8 mouse cellular contexts compared by ENCODE assay signal in the genomic region with DNA sequence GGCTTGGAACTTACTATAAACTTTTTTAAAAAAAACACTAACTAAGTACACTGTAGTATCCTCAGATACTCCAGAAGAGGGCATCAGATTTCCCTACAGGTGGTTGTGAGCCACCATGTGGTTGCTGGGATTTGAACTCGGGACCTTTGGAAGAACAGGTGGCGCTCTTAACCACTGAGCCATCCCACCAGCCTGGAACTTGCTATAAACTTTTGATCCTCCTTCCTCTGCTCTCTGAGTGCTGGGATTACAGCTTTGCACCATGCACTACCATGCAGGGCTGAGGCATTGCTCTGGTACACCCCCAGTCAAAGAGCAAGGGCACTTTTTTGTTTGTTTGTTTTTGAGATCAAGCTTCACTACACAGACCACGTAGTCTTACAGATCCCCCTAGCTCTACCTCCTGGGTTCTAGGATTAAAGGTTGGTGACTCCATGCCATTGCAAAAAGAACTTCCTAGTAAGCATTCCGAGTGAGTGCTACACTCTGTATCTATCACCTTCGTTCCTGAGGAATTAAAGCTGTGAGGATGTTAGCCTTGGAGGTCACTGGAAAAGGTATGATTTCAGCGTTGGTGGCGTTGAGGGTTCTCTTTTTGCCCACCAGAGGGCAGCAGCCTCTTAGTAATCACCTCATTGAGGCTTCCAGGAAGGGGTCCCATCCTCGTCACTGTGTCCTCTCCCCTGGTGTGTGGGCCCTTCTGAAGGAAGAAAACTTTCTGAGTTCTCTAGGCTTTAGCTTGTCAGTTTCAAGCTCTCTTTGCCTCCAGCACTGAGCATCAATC. TPM values are rescaled to one million over a fixed set of nuclear protein-coding genes. Genes with fewer than 3 reads are reported as not detected.
DNase-seq lines count a peak whose midpoint lies in the region; ATAC-seq lines count a peak whose summit lies in the region.

No protein-coding gene starts in this region.

- peak; percentile 37 for DNase-seq in liver
- DNase-seq in adrenal gland, postnatal 10 days: peak; percentile 75
- peak; percentile 75 for DNase-seq in embryonic facial prominence, embryonic 10.5 days (ENCODE audit: low spot score)
- DNase-seq in induced T-regulatory cell, adult 2 months (ENCODE audit: low read depth): peak; percentile 75
- DNase-seq in limb, embryonic 11.5 days (ENCODE audit: low spot score): peak; percentile 81
- DNase-seq in thymus, postnatal 0 days (ENCODE audit: low spot score): peak; percentile 54

- no peak for ATAC-seq in liver, embryonic 12.5 days
- ATAC-seq in limb, embryonic 11.5 days (ENCODE audit: insufficient number of reproducible peaks, low FRiP score, low TSS enrichment, low read depth): no peak
- 0 out of 2 replicates have a peak, but pooled peaks have one; percentile 56 for ATAC-seq in neural tube, embryonic 13.5 days (ENCODE audit: low read depth)

- no peak overlapping the region for H3K27ac ChIP-seq in liver, embryonic 12.5 days
- H3K27ac ChIP-seq in embryonic facial prominence, embryonic 10.5 days (replicated peaks): no peak overlapping the region
- no peak overlapping the region for H3K27ac ChIP-seq in limb, embryonic 11.5 days (replicated peaks; ENCODE audit: low read depth, low read length)
- H3K27ac ChIP-seq in neural tube, embryonic 13.5 days (replicated peaks): no peak overlapping the region

- no peak overlapping the region for H3K4me2 ChIP-seq in liver, embryonic 12.5 days
- no peak overlapping the region for H3K4me2 ChIP-seq in limb, embryonic 11.5 days (ENCODE audit: low read depth, severe bottlenecking)
- no peak overlapping the region for H3K4me2 ChIP-seq in neural tube, embryonic 13.5 days

- H3K4me1 ChIP-seq in liver, embryonic 12.5 days: no peaks in the 10 kb centered on the region
- H3K4me1 ChIP-seq in embryonic facial prominence, embryonic 10.5 days: peaks cover 18% of the 10 kb centered on the region
- H3K4me1 ChIP-seq in limb, embryonic 11.5 days (ENCODE audit: control insufficient read depth, insufficient read depth, low read length): peaks cover 5% of the 10 kb centered on the region; the same call in 1 of the 2 replicates
- peaks cover 13% of the 10 kb centered on the region for H3K4me1 ChIP-seq in neural tube, embryonic 13.5 days (replicated peaks)

- 27% methylated on average over 8 of the region's 8 CpGs for WGBS in liver, embryonic 12.5 days (ENCODE audit: insufficient replicate concordance)
- 30% methylated on average over 8 of the region's 8 CpGs for WGBS in embryonic facial prominence, embryonic 10.5 days
- WGBS in limb, embryonic 11.5 days: 34% methylated on average over 8 of the region's 8 CpGs
- WGBS in neural tube, embryonic 13.5 days: 31% methylated on average over 8 of the region's 8 CpGs

- H3K9me3 ChIP-seq in liver, embryonic 12.5 days (replicated peaks): no peaks in the 10 kb centered on the region
- no peaks in the 10 kb centered on the region for H3K9me3 ChIP-seq in embryonic facial prominence, embryonic 10.5 days
- no peaks in the 10 kb centered on the region for H3K9me3 ChIP-seq in limb, embryonic 11.5 days (ENCODE audit: control insufficient read depth, low read length)
- H3K9me3 ChIP-seq in neural tube, embryonic 13.5 days: no peaks in the 10 kb centered on the region

- H3K36me3 ChIP-seq in liver, embryonic 12.5 days: peaks cover 2% of the 10 kb centered on the region
- peaks cover 3% of the 10 kb centered on the region; the same call in 1 of the 2 replicates for H3K36me3 ChIP-seq in embryonic facial prominence, embryonic 10.5 days (replicated peaks)
- H3K36me3 ChIP-seq in limb, embryonic 11.5 days (ENCODE audit: control insufficient read depth, insufficient read depth, low read length): no peaks in the 10 kb centered on the region
- no peaks in the 10 kb centered on the region for H3K36me3 ChIP-seq in neural tube, embryonic 13.5 days

- peaks cover 7% of the 10 kb centered on the region; the same call in 1 of the 2 replicates for H3K27me3 ChIP-seq in liver, embryonic 12.5 days (replicated peaks)
- H3K27me3 ChIP-seq in embryonic facial prominence, embryonic 10.5 days (replicated peaks; ENCODE audit: low read depth, poor library complexity, severe bottlenecking): peaks cover 27% of the 10 kb centered on the region
- no peaks in the 10 kb centered on the region for H3K27me3 ChIP-seq in limb, embryonic 11.5 days (ENCODE audit: control insufficient read depth, insufficient read depth, low read length)
- peaks cover 17% of the 10 kb centered on the region for H3K27me3 ChIP-seq in neural tube, embryonic 13.5 days

- no peak overlapping the region for H3K9ac ChIP-seq in liver, embryonic 12.5 days
- no peak overlapping the region for H3K9ac ChIP-seq in limb, embryonic 11.5 days (ENCODE audit: low read length)
- H3K9ac ChIP-seq in neural tube, embryonic 13.5 days: no peak overlapping the region

- no peak overlapping the region for H3K4me3 ChIP-seq in liver, embryonic 12.5 days
- H3K4me3 ChIP-seq in embryonic facial prominence, embryonic 10.5 days: no peak overlapping the region
- H3K4me3 ChIP-seq in limb, embryonic 11.5 days (ENCODE audit: low read depth, low read length): no peak overlapping the region
- H3K4me3 ChIP-seq in neural tube, embryonic 13.5 days: no peak overlapping the region

RNA-seq across cellular contexts. Expression of gene 5730409E04Rik, which starts 9.5 kb away (rescaled TPM):
- 0.26 and 0.44 TPM in 2 replicates for polyA plus RNA-seq in liver, embryonic 12.5 days (2016; fragmentation: Nextera tagmentation; extraction: Ambion mirVana)
- total RNA-seq in adrenal gland, postnatal 10 days (2021): 10 to 100 TPM; 10.4 to 13.7 TPM
- polyA plus RNA-seq in embryonic facial prominence, embryonic 10.5 days (2016; fragmentation: Nextera tagmentation; extraction: Ambion mirVana): 1.6 and 1.7 TPM in 2 replicates
- polyA plus RNA-seq in limb, embryonic 11.5 days (2014; fragmentation: Nextera tagmentation; extraction: Ambion mirVana): 1.6 and 2.2 TPM in 2 replicates
- 7.2 and 7.6 TPM in 2 replicates for polyA plus RNA-seq in neural tube, embryonic 13.5 days (2015; fragmentation: Nextera tagmentation; extraction: Ambion mirVana)
- polyA plus RNA-seq in thymus, postnatal 0 days (2015; fragmentation: Nextera tagmentation; extraction: Ambion mirVana): 1.1 and 1.7 TPM in 2 replicates

RNA-seq across cellular contexts. Expression of gene Clspn, which starts 43.4 kb away (rescaled TPM):
- polyA plus RNA-seq in liver, embryonic 12.5 days (2016; fragmentation: Nextera tagmentation; extraction: Ambion mirVana): 44.4 and 44.5 TPM in 2 replicates
- total RNA-seq in adrenal gland, postnatal 10 days (2021): 1 to 10 TPM; 8.5 to 8.9 TPM
- polyA plus RNA-seq in embryonic facial prominence, embryonic 10.5 days (2016; fragmentation: Nextera tagmentation; extraction: Ambion mirVana): 56.2 and 58.8 TPM in 2 replicates
- polyA plus RNA-seq in limb, embryonic 11.5 days (2014; fragmentation: Nextera tagmentation; extraction: Ambion mirVana): 67.4 and 71.1 TPM in 2 replicates
- polyA plus RNA-seq in neural tube, embryonic 13.5 days (2015; fragmentation: Nextera tagmentation; extraction: Ambion mirVana): 6.5 and 8.6 TPM in 2 replicates
- 43.9 and 63.1 TPM in 2 replicates for polyA plus RNA-seq in thymus, postnatal 0 days (2015; fragmentation: Nextera tagmentation; extraction: Ambion mirVana)
